ENCODE assay signal across 27 mouse cellular contexts in genomic region chr5:110936606-110937005, GRCm38 (mm10). TPM values are rescaled to one million over a fixed set of nuclear protein-coding genes. Genes with fewer than 3 reads are reported as not detected.
DNase-seq lines count a peak whose midpoint lies in the region; ATAC-seq and TF ChIP-seq lines count a peak whose summit lies in the region.
"Had no signal": no experiment of that assay in that cellular context is flagged by ENCODE, and none has a peak within 500 bp of the region (broad histone marks: within the 10 kb centered on the region; RNA-seq: fewer than 3 reads in every experiment).

No protein-coding gene starts in this region.

- peak; percentile 3 for DNase-seq in CD4-positive, CD25-positive, alpha-beta regulatory T cell, adult 2 months (ENCODE audit: low read depth, low spot score)
- DNase-seq in liver: peak; percentile 13
- no peak for DNase-seq in testis, postnatal 14 days (ENCODE audit: low spot score)
- no peak for DNase-seq in kidney, postnatal 25 days
- no peak for DNase-seq in embryonic facial prominence, embryonic 10.5 days (ENCODE audit: low spot score)
- DNase-seq: cerebellum, adult 11 months; cerebellum, adult 9-10 months; gastrocnemius, postnatal 14 days; heart, postnatal 14 days; kidney, adult 2 months; kidney, postnatal 4 days; left cerebral cortex, postnatal 4 days; lung, embryonic 14.5 days; lung, postnatal 14 days; right cerebral cortex, postnatal 14 days; thymus, adult 2 months; thymus, postnatal 36 days had no signal

- WGBS in liver, embryonic 12.5 days (ENCODE audit: insufficient replicate concordance): 52% methylated on average over 5 of the region's 5 CpGs
- WGBS in embryonic facial prominence, embryonic 10.5 days: 46% methylated on average over 5 of the region's 5 CpGs

- 0 out of 2 replicates have a peak, but pooled peaks cover 9% of the 10 kb centered on the region for H3K4me1 ChIP-seq in liver, embryonic 12.5 days
- H3K4me1 ChIP-seq in testis, adult 2 months (ENCODE audit: control insufficient read depth, insufficient read depth, low read length): no peaks in the 10 kb centered on the region
- peaks cover 21% of the 10 kb centered on the region for H3K4me1 ChIP-seq in embryonic facial prominence, embryonic 10.5 days
- H3K4me1 ChIP-seq: hindbrain, embryonic 12.5 days; intestine, embryonic 15.5 days; stomach, embryonic 15.5 days had no signal

- H3K4me3 ChIP-seq in liver, embryonic 12.5 days: no peak overlapping the region
- H3K4me3 ChIP-seq in testis, adult 2 months (ENCODE audit: control insufficient read depth, low read depth, low read length): no peak overlapping the region
- H3K4me3 ChIP-seq in embryonic facial prominence, embryonic 10.5 days: no peak overlapping the region
- H3K4me3 ChIP-seq: forebrain, embryonic 13.5 days; hindbrain, embryonic 12.5 days; intestine, embryonic 15.5 days; midbrain, embryonic 12.5 days; neural tube, embryonic 13.5 days; stomach, embryonic 15.5 days had no signal

- H3K9ac ChIP-seq in liver, embryonic 12.5 days: no peak overlapping the region
- H3K9ac ChIP-seq: forebrain, embryonic 13.5 days; hindbrain, embryonic 12.5 days; intestine, embryonic 15.5 days; lung, embryonic 14.5 days; midbrain, embryonic 12.5 days; neural tube, embryonic 13.5 days; stomach, embryonic 15.5 days had no signal

- H3K27ac ChIP-seq in liver, embryonic 12.5 days: no peak overlapping the region
- H3K27ac ChIP-seq in testis, adult 2 months (ENCODE audit: control insufficient read depth, insufficient read depth, low read depth, low read length): peak overlapping the region; percentile 59; the same call in 1 of the 2 replicates
- no peak overlapping the region; the same call in 1 of the 2 replicates for H3K27ac ChIP-seq in embryonic facial prominence, embryonic 10.5 days (replicated peaks)
- H3K27ac ChIP-seq: forebrain, embryonic 13.5 days; hindbrain, embryonic 12.5 days; hindbrain, postnatal 0 days; intestine, embryonic 15.5 days; midbrain, embryonic 12.5 days; neural tube, embryonic 13.5 days; stomach, embryonic 15.5 days had no signal

- no peaks in the 10 kb centered on the region for H3K27me3 ChIP-seq in liver, embryonic 12.5 days (replicated peaks)
- H3K27me3 ChIP-seq in testis, adult 2 months (ENCODE audit: control insufficient read depth, insufficient read depth, low read length): no peaks in the 10 kb centered on the region
- H3K27me3 ChIP-seq in embryonic facial prominence, embryonic 10.5 days (replicated peaks; ENCODE audit: low read depth, poor library complexity, severe bottlenecking): no peaks in the 10 kb centered on the region
- H3K27me3 ChIP-seq: forebrain, embryonic 13.5 days; hindbrain, embryonic 12.5 days; intestine, embryonic 15.5 days; midbrain, embryonic 12.5 days; neural tube, embryonic 13.5 days; stomach, embryonic 15.5 days had no signal

- TF ChIP-seq CTCF in testis, adult 2 months (IDR thresholded peaks at IDR 0.05; ENCODE audit: control insufficient read depth, insufficient read depth, insufficient replicate concordance, low read depth, low read length): no peak; the same call in 1 of the 2 replicates

- no peak overlapping the region for H3K4me2 ChIP-seq in liver, embryonic 12.5 days
- H3K4me2 ChIP-seq: forebrain, embryonic 13.5 days; hindbrain, embryonic 12.5 days; intestine, embryonic 15.5 days; lung, embryonic 14.5 days; midbrain, embryonic 12.5 days; neural tube, embryonic 13.5 days; stomach, embryonic 15.5 days had no signal

- no peak for TF ChIP-seq POLR2A in testis, adult 2 months (IDR thresholded peaks at IDR 0.05; ENCODE audit: control insufficient read depth, low read depth, low read length)

- H3K36me3 ChIP-seq in liver, embryonic 12.5 days: no peaks in the 10 kb centered on the region
- H3K36me3 ChIP-seq in testis, adult 2 months (ENCODE audit: control insufficient read depth, insufficient read depth, low read length): no peaks in the 10 kb centered on the region; the same call in 1 of the 2 replicates
- peaks cover 13% of the 10 kb centered on the region for H3K36me3 ChIP-seq in embryonic facial prominence, embryonic 10.5 days (replicated peaks)
- H3K36me3 ChIP-seq: intestine, embryonic 15.5 days; neural tube, embryonic 13.5 days; stomach, embryonic 15.5 days had no signal

- no peak for ATAC-seq in CD4-positive, CD25-positive, alpha-beta regulatory T cell, adult 4 months
- no peak for ATAC-seq in liver, embryonic 12.5 days
- ATAC-seq: forebrain, embryonic 13.5 days; hindbrain, postnatal 0 days; intestine, embryonic 15.5 days had no signal

- H3K9me3 ChIP-seq in liver, embryonic 12.5 days (replicated peaks): no peaks in the 10 kb centered on the region
- H3K9me3 ChIP-seq in embryonic facial prominence, embryonic 10.5 days: no peaks in the 10 kb centered on the region
- H3K9me3 ChIP-seq: forebrain, embryonic 13.5 days; hindbrain, embryonic 12.5 days; intestine, embryonic 15.5 days; midbrain, embryonic 12.5 days; neural tube, embryonic 13.5 days; stomach, embryonic 15.5 days had no signal

RNA-seq across cellular contexts. Expression of gene Ttc28, which starts 57.0 kb away (rescaled TPM):
- polyA plus RNA-seq in CD4-positive, CD25-positive, alpha-beta regulatory T cell, adult 4 months (2017; shearing (Covaris generic)): 1 to 10 TPM; 4.1 to 4.4 TPM
- polyA plus RNA-seq in liver, embryonic 12.5 days (2016; fragmentation: Nextera tagmentation; extraction: Ambion mirVana): 1.8 and 2.1 TPM in 2 replicates
- 4.6 and 4.7 TPM in 2 replicates for polyA plus RNA-seq in testis, adult 2 months (2012; rRNA removed)
- 12.8 and 13.3 TPM in 2 replicates for polyA plus RNA-seq in embryonic facial prominence, embryonic 10.5 days (2016; fragmentation: Nextera tagmentation; extraction: Ambion mirVana)

Comparison
In these comparisons a context has a peak if more than half of its experiments do, and no peak if none do; other contexts are left out.
1. DNase-seq: peak in CD4-positive, CD25-positive, alpha-beta regulatory T cell, adult 2 months (single experiment) and liver (single experiment); none in testis, postnatal 14 days (single experiment), kidney, postnatal 25 days (0 of 2) and embryonic facial prominence, embryonic 10.5 days (single experiment).